Mouse (Mus musculus) intestine, postnatal 0 days (tissue): ENCODE measurements around the gene Zyg11a. TPM values are rescaled to one million over a fixed set of nuclear protein-coding genes. Genes with fewer than 3 reads are reported as not detected.

Experiments used
- ATAC-seq: fragments of 200-750 bp; cut with Nextera tagmentation; 2 replicates; pipeline ENCODE4 v1.8.0; 2017; ENCODE audit warnings: mild to moderate bottlenecking, moderate TSS enrichment, moderate library complexity
- H3K27ac ChIP-seq: fragments of 300-500 bp; sonication (generic); 2 replicates; pipeline ENCODE4 v1.5.1; 2014; ENCODE audit warnings: mild to moderate bottlenecking, low read depth, low read length, moderate library complexity
- H3K27me3 ChIP-seq: fragments of 300-500 bp; sonication (generic); replicated peaks from 2 replicates; pipeline ENCODE4 v1.6.1; 2014; ENCODE audit warnings: low read length, mixed read lengths; ENCODE audit not compliant: control insufficient read depth, insufficient read depth
- H3K36me3 ChIP-seq: fragments of 300-500 bp; sonication (generic); 2 replicates; pipeline ENCODE4 v1.6.1; 2014; ENCODE audit warnings: mild to moderate bottlenecking, moderate library complexity; ENCODE audit not compliant: control insufficient read depth, insufficient read depth
- H3K4me1 ChIP-seq: fragments of 300-500 bp; sonication (generic); replicated peaks from 2 replicates; pipeline ENCODE4 v1.6.1; 2014; ENCODE audit warnings: antibody characterized with exemption, low read length, mixed read lengths; ENCODE audit not compliant: control insufficient read depth, insufficient read depth
- H3K4me2 ChIP-seq: fragments of 300-500 bp; sonication (generic); replicated peaks from 2 replicates; pipeline ENCODE4 v1.6.1; 2014; ENCODE audit warnings: low read depth, mild to moderate bottlenecking, moderate library complexity
- H3K4me3 ChIP-seq: fragments of 300-500 bp; sonication (generic); 2 replicates; pipeline ENCODE4 v1.5.1; 2014; ENCODE audit warnings: low read depth, low read length
- H3K9ac ChIP-seq: fragments of 300-500 bp; sonication (generic); 2 replicates; pipeline ENCODE4 v1.6.1; 2014; ENCODE audit warnings: mild to moderate bottlenecking, low read depth, low read length
- H3K9me3 ChIP-seq: fragments of 300-500 bp; sonication (generic); 2 replicates; pipeline ENCODE4 v1.6.1; 2016; ENCODE audit warnings: mixed run types; ENCODE audit not compliant: control insufficient read depth
- CTCF ChIP-seq: sonication (generic); IDR thresholded peaks from 2 replicates; pipeline ENCODE4 v1.5.1; 2016; ENCODE audit warnings: low read depth, mild to moderate bottlenecking, control low read depth, antibody characterized with exemption, moderate library complexity
- WGBS: fragments of 180-500 bp; shearing (Covaris S2); extraction: QIAGEN DNeasy Blood & Tissue Kit; methylation state at CpG from one replicate; pipeline ENCODE4 v1.1.7; 2014; 5-methylcytosine and 5-hydroxymethylcytosine counted together
- polyA plus RNA-seq: library from polyadenylated mRNA; unstranded; fragments of >200 nt; fragmentation: Nextera tagmentation; extraction: Ambion mirVana; gene quantifications from 2 replicates; pipeline ENCODE4 v1.2.1, GENCODE M21; 2015

Gene Zyg11a
- polyA plus RNA-seq, 1 experiment from 2014 or later: 0.18 TPM

- Histone ChIP-seq H3K4me1 (no peaks in the 10 kb centered on the region), H3K36me3 (no peaks in the 10 kb centered on the region), H3K27ac (no peak overlapping the region), H3K9me3 (no peaks in the 10 kb centered on the region), H3K4me2 (no peak overlapping the region), H3K9ac (no peak overlapping the region), H3K4me3 (no peak overlapping the region), H3K27me3 (no peaks in the 10 kb centered on the region)
- 77% methylated on average over 5 of the region's 5 CpGs for WGBS
- no peak for ATAC-seq
- no peak for TF ChIP-seq CTCF
Observed at GRCm38 (mm10) chr4:108136938-108137337, 80.9 kb downstream of the Zyg11a start.

Other genes with a start within 250 kb of the Zyg11a start
- 0.10 and 0.14 TPM in 2 replicates for gene Slc1a7, start 249.7 kb downstream of the Zyg11a start, polyA plus RNA-seq
- gene Podn, start 121.6 kb downstream of the Zyg11a start, polyA plus RNA-seq: 5.0 and 6.5 TPM in 2 replicates
- 943 and 956 TPM in 2 replicates for gene Scp2, start 73.0 kb downstream of the Zyg11a start, polyA plus RNA-seq
- 20.6 and 20.8 TPM in 2 replicates for gene Echdc2, start 52.6 kb downstream of the Zyg11a start, polyA plus RNA-seq
- 4.0 and 4.3 TPM in 2 replicates for gene Zyg11b, start 83.0 kb upstream of the Zyg11a start, polyA plus RNA-seq
- 83.6 and 91.4 TPM in 2 replicates for gene Coa7, start 110.1 kb upstream of the Zyg11a start, polyA plus RNA-seq
- 0.50 and 0.55 TPM in 2 replicates for gene Shisal2a, start 165.3 kb upstream of the Zyg11a start, polyA plus RNA-seq
- 21.7 and 22.9 TPM in 2 replicates for gene Gpx7, start 188.9 kb upstream of the Zyg11a start, polyA plus RNA-seq
- gene Tut4, start 241.4 kb upstream of the Zyg11a start, polyA plus RNA-seq: 19.1 and 22.8 TPM in 2 replicates